Mouse (Mus musculus): Measurements from ENCODE around the gene Shld2.
A peak's percentile ranks its signal among the peaks of the same experiment; 100 is the strongest.

Shld2 gene

DNA sequence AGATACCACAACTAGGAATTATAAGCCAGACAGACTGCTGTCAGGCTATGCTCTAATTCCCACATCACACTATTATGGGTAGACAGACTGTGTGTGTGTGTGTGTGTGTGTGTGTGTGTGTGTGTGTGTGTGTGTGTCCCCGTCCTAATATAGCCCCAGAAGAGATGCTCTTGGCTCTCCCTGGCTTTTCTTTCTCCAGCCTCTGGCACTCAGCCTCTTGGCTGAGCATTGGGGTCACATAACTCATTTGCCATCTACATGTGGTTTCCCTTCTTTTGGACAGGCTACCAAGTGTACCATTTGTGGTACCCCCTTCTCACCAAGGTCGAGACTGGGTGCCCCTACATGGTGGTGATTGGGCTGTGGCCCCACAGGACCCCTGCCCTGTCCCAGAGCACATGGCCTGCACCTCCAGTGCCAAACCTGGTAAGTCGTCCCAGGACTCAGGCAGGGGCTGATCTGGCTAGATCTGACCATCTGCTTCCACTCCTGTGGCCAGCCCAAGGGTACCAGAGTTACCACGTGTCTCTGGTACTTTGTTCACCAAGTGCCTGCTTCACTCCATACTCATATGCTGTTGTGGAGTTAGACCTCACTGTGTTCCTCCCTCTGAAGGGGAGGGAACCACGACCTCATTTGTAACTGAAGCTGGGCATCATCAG, 88.7 kb downstream of the Shld2 start:
- no peak for ATAC-seq (ENCODE audit: low TSS enrichment)

DNA sequence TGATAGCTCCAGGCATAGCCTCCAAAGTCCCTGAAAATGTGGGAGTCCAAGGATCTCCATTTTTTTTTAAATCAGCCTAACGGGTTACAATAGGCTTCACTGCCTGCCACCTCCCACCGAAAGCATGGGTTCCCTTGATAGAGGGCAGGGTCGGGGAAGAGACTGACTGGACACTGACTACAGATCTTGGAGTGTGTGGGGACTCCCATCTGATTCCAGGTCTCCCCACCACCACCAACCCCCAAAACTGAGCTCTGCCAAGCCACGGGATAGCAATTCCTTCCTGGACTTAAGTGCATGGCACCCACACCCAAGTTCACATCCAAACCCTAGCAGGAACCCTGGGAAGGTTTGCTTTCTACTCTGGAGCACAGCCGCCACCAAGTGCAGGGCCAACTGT, 89.9 kb downstream of the Shld2 start:
- no peak for ATAC-seq (ENCODE audit: low TSS enrichment)

DNA sequence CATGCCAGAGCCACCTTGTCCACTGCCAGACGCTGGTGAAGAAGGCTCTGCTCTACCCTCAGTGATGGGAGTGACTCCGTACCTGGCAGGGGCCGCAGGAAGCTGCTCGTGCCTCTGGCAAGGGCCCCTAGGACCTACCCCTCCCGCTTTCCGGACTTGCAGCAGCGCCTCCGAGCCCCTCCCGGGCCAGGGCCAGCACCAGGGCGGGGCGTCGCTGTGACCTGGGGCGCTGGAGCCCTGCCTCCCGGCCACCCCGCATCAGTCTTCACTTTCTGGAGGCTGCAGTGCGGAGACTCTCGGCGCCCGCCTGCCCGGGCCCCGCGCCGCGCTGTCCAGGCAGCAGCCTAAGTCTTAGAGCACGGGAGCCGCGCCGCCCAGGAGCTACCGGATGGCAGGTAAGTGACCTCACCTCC, 90.5 kb downstream of the Shld2 start:
- ATAC-seq (ENCODE audit: low TSS enrichment) = no peak

DNA sequence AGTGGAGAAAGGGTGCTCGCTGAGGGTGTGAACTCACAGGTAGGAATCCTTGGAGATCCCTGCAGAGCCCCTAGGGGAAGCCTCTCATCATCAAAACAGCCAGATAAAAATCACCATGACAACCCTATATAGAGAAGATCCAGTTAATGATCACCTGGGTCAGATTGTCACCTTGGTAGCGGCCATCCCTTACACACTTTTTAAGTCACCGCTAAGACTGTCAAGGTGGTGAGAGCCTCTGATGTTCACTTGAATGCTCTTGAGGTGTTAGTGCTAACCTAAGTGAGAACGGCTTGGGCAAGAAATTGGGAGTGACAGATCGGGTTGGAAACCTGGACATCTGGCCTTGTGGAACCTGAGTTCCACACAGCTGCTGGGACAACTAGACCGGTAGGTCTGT, 91.0 kb downstream of the Shld2 start, which contains the start of gene Syt15:
Syt15 (plus strand) TSS at position 301 of the 400 bp plus-strand sequence.
- ATAC-seq (ENCODE audit: low TSS enrichment) = no peak

- ATAC-seq (ENCODE audit: low TSS enrichment) = no peak
Observed at GRCm38 (mm10) chr14:34215451-34216127, 94.7 kb downstream of the Shld2 start.

DNA sequence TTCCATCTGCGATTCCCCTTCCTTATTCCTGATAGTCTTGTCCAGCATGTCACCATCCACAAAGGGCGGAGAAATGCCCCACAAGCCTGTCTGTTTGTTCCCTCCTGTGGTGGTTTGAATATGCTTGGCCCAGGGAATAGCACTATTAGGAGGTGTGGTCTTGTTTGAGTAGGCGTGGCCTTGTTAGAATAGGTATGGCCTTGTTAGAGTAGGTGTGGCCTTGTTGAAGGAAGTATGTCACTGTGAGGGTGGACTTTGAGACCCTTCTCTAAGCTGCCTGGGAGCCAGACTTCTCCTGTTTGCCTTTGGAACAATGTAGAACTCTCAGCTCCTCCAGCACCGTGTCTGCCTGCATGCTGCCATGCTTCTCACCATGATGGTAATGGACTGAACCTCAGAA, 100.4 kb downstream of the Shld2 start:
- ATAC-seq (ENCODE audit: low TSS enrichment) = no peak

DNA sequence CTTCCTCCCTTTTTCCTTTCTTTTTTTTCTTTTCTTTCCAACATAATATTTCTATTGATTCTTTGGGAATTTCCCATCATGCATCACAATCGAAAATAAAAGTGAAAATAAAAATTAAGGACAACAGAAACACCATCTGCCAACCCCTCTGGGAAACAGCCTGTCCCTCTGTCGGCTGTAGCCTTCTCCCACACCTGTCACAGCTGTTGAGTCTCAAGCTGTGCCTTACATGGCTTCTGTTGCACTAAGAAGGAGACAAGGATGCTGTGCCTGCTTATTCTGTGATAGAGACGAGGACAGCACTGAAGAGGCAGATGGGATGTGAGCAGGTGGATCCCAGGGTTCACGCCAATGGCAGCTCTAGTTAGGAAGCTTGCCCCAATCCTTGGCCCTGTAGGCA, 101.2 kb downstream of the Shld2 start:
- ATAC-seq (ENCODE audit: low TSS enrichment) = no peak

DNA sequence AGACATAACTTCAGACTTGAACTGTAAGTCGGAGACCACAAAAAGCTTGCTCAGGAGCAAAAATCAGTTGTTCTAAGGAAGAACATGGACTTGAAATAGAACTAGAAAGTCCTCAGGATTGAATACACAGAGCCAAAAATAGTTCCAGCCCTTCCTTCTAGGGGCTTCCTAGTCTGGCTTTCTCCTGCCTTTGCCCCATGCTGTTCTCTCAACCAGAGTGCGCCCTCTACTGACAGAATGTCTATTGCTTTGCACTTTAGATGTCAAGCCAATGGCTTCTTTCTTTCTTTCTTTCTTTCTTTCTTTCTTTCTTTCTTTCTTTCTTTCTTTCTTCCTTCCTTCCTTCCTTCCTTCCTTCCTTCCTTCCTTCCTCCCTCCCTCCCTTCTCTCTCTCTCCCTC, 101.6 kb downstream of the Shld2 start:
- peak; percentile 62; the same call in 1 of the 2 replicates for ATAC-seq (ENCODE audit: low TSS enrichment)

- no peak for ATAC-seq (ENCODE audit: low TSS enrichment)
Observed at GRCm38 (mm10) chr14:34207996-34208395, 102.3 kb downstream of the Shld2 start.

DNA sequence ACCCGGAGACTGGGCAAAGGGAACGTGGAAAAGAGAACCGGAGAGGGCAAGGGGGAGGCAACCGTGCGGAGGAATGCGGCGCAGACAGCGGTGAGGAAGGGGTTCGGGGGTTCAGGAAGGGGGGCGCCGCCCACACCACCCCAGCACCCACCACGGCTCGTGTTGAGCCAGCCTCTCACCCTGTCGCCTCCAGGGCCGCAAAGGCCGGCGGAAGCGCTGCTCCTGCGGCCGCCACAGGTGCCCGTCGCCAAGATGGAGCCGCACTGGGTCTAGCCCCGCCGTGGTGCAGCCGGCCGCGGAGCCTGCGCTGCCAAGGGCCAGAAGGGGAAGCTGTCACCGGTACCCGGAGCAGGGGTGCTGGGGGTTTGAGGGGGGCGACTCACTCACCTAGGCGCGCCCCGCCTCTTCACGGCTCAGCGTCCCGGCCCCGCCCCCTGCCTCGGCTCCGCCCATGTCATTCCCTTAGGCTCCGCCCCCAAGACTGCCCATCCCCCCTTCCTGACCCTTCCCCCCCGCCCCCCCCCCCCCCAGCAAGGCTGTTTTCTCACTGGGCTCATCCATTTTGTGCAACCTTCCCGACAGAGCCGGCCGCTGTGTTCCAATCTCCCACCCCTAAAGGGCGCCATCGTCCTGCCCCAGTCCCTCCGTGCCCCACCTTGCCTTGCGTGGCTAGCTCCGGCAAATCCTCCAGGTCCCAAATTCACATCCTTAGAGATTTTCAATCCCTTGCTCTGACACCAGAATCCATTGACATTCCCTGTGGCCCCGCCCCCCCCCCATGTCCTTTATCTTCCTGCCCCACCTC, 108.9 kb downstream of the Shld2 start, which contains the start of gene Gprin2:
Gprin2 (minus strand) TSS at position 423 of the 805 bp plus-strand sequence.
- peak; percentile 38; the same call in 1 of the 2 replicates for ATAC-seq (ENCODE audit: low TSS enrichment)

- peak; percentile 18 for ATAC-seq (ENCODE audit: low TSS enrichment)
Observed at GRCm38 (mm10) chr14:34200738-34201230, 109.5 kb downstream of the Shld2 start.

- no peak for ATAC-seq (ENCODE audit: low TSS enrichment)
Observed at GRCm38 (mm10) chr14:34196706-34197105, 113.6 kb downstream of the Shld2 start.

- no peak for ATAC-seq (ENCODE audit: low TSS enrichment)
Observed at GRCm38 (mm10) chr14:34195466-34195865, 114.8 kb downstream of the Shld2 start.

GRCm38 (mm10) chr14:34193879-34194278, 116.4 kb downstream of the Shld2 start:
- ATAC-seq (ENCODE audit: low TSS enrichment) = no peak

- ATAC-seq (ENCODE audit: low TSS enrichment) = no peak
Observed at GRCm38 (mm10) chr14:34190361-34190760, 119.9 kb downstream of the Shld2 start.

- no peak for ATAC-seq (ENCODE audit: low TSS enrichment)
Observed at GRCm38 (mm10) chr14:34188629-34189028, 121.7 kb downstream of the Shld2 start.

All from frontal cortex, adult (tissue).